Mouse (Mus musculus) erythroblast, adult 5-6 weeks (primary cell): ENCODE results near the gene Adad1. TPM values are rescaled to one million over a fixed set of nuclear protein-coding genes. Genes with fewer than 3 reads are reported as not detected.

Experiments used
- ATAC-seq: replicated peaks from 2 replicates; pipeline ENCODE4 v1.8.0; 2016; ENCODE audit warnings: moderate number of reproducible peaks, mild to moderate bottlenecking, moderate TSS enrichment, inconsistent platforms; ENCODE audit not compliant: poor library complexity, low FRiP score, severe bottlenecking
- total RNA-seq, 2 experiments: library from RNA; stranded (forward) in 1 of 2; stranded (reverse) in 1 of 2; fragments of 150-400 nt in 1 of 2; fragments of 200-764, 138-1000 nt in 1 of 2; gene quantifications; 2 replicates each; pipeline versions ENCODE4 v1.2.3 to v1.2.4; 2015 to 2017; ENCODE audit warnings: low replicate concordance in 2 of 2

Gene Adad1
- total RNA-seq, 2 experiments from 2014 or later: not detected

DNA sequence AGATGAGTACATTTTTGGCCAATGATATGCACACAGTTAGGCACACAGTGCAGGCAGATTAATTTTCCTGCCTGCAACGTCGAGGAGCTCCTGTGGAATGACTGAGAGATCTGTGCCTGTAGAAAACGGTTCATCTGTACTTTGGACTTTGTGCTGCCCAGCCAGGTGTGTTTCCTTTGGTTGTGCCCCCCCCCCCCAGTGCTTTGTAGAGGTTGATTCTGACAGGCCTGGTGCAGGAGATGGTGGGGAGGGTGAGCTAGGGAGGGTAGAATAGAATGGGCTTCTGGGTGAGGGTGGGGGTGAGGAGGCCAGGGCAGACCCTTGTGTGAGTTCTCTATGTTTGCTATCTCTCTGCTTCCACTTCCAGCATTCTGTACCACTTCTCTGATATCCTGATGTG, 94.9 kb downstream of the Adad1 start:
- ATAC-seq: no peak

DNA sequence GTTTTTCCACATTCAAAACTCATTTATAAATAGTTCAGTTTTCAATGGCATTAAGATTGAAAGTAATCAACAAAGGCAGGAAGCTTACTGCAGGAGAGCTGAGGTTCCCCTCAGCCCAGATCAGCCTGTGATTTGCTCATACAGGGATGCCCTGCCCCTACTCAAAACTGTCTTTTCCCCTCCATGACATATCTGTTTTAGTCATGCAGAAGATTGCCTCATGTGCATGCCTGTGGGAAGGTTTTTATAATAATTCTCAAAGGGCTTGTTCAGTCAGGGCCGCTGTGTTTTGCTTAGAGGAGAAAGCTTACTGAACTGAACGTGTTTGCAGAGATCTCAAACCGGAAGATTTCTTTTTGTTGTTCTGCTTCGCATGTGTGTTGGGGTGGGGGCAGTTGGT, 97.8 kb downstream of the Adad1 start:
- no peak for ATAC-seq

DNA sequence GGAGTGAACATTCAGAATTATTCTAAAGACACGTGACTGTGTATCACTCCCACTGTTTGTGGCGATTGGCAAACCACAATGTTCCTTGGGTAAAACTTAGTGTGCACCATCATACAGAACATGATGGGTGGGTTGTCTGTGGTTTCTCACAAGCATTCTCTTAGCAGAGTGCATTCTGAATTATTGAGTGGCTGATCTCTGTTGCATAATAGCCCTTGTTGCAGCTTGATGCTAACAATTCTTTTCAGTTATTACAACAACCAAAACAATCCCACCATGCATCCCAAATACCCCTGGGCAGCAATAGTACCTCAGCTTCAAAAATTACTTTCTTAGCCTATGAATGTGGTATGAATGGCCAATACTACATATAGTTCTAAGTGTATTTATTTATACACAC, 106.0 kb downstream of the Adad1 start:
- ATAC-seq: no peak

Other genes with a start within 250 kb of the Adad1 start
- gene 4932438A13Rik, start 200.4 kb upstream of the Adad1 start, total RNA-seq (2015; ENCODE audit: low replicate concordance): 43.3 and 63.4 TPM in 2 replicates
- gene 4932438A13Rik, start 200.4 kb upstream of the Adad1 start, total RNA-seq (2017; ENCODE audit: low replicate concordance): 25.8 and 41.8 TPM in 2 replicates
- 6.1 TPM in 1 of 2 replicates, not detected in the other for gene Il2, start 62.4 kb downstream of the Adad1 start, total RNA-seq (2015; ENCODE audit: low replicate concordance)
- gene Il2, start 62.4 kb downstream of the Adad1 start, total RNA-seq (2017; ENCODE audit: low replicate concordance): not detected in 2 replicates
- not detected in 2 replicates for gene Il21, start 169.1 kb downstream of the Adad1 start, total RNA-seq (2015; ENCODE audit: low replicate concordance)
- not detected in 2 replicates for gene Il21, start 169.1 kb downstream of the Adad1 start, total RNA-seq (2017; ENCODE audit: low replicate concordance)
- gene Bbs12, start 249.0 kb downstream of the Adad1 start, total RNA-seq (2015; ENCODE audit: low replicate concordance): 0.77 TPM in 1 of 2 replicates, not detected in the other
- 0.56 and 0.68 TPM in 2 replicates for gene Bbs12, start 249.0 kb downstream of the Adad1 start, total RNA-seq (2017; ENCODE audit: low replicate concordance)
- gene Cetn4, start 249.2 kb downstream of the Adad1 start, total RNA-seq (2015; ENCODE audit: low replicate concordance): 1.3 TPM in 1 of 2 replicates, not detected in the other
- 0.98 and 3.8 TPM in 2 replicates for gene Cetn4, start 249.2 kb downstream of the Adad1 start, total RNA-seq (2017; ENCODE audit: low replicate concordance)